10 mouse cellular contexts compared by ENCODE assay signal in genomic region chr5:31081386-31081785, GRCm38 (mm10). TPM values are rescaled to one million over a fixed set of nuclear protein-coding genes. Genes with fewer than 3 reads are reported as not detected.
A peak's percentile ranks its signal among the peaks of the same experiment; 100 is the strongest.
DNase-seq lines count a peak whose midpoint lies in the region; ATAC-seq and TF ChIP-seq lines count a peak whose summit lies in the region.
"Had no signal": no experiment of that assay in that cellular context is flagged by ENCODE, and none has a peak within 500 bp of the region (broad histone marks: within the 10 kb centered on the region; RNA-seq: fewer than 3 reads in every experiment).

No protein-coding gene starts in this region.

- ATAC-seq in erythroblast, adult 5-6 weeks (replicated peaks; ENCODE audit: low FRiP score, poor library complexity, severe bottlenecking), result peak; percentile 81
- peak; percentile 73 for ATAC-seq in megakaryocyte-erythroid progenitor cell, adult 5-6 weeks (replicated peaks; ENCODE audit: low FRiP score, low TSS enrichment, poor library complexity, severe bottlenecking)

- no peaks in the 10 kb centered on the region for H3K36me3 ChIP-seq in kidney, adult 2 months (ENCODE audit: control insufficient read depth, insufficient read depth, low read length)

- TF ChIP-seq POLR2A in kidney, adult 2 months (IDR thresholded peaks at IDR 0.05; ENCODE audit: low read depth, low read length), result no peak

- H3K27ac ChIP-seq in kidney, adult 2 months (ENCODE audit: insufficient read depth, low read depth, low read length), result no peak overlapping the region
- H3K27ac ChIP-seq: liver, embryonic 15.5 days; stomach, embryonic 15.5 days had no signal

- no peaks in the 10 kb centered on the region for H3K4me1 ChIP-seq in kidney, adult 2 months (ENCODE audit: control insufficient read depth, insufficient read depth, low read length)

- no peak overlapping the region for H3K4me3 ChIP-seq in kidney, adult 2 months (ENCODE audit: insufficient read depth, low read depth, low read length)
- H3K4me3 ChIP-seq: liver, embryonic 15.5 days; stomach, embryonic 15.5 days had no signal

- DNase-seq in kidney, adult 2 months, result peak; percentile 47
- DNase-seq in kidney, adult 11 months, result no peak
- peak; percentile 45 for DNase-seq in CD4-positive helper T cell, adult 2 months (ENCODE audit: low read depth, low spot score)
- peak; percentile 57 for DNase-seq in NIH3T3 (ENCODE audit: low read depth)
- no peak for DNase-seq in layer of hippocampus, adult 9-11 months
- no peak for DNase-seq in cerebellum, adult 11-12 months

- no peaks in the 10 kb centered on the region for H3K27me3 ChIP-seq in kidney, adult 2 months (replicated peaks; ENCODE audit: control insufficient read depth, insufficient read depth, low read length)

- TF ChIP-seq CTCF in kidney, adult 2 months (conservative IDR thresholded peaks at IDR 0.05; ENCODE audit: insufficient read depth, insufficient read length, low read depth, low read length), result peak; percentile 77

- 90% methylated on average over 3 of the region's 3 CpGs for WGBS in kidney, adult 2 months

RNA-seq across cellular contexts. Expression of gene Dnajc5g, which starts 24.7 kb away (rescaled TPM):
- polyA plus RNA-seq in kidney, adult 2 months (2012; rRNA removed), result not detected in 2 replicates
- total RNA-seq in erythroblast, adult 5-6 weeks (2015; ENCODE audit: low replicate concordance), result not detected in 2 replicates
- 0.70 TPM in 1 of 2 replicates, not detected in the other for total RNA-seq in erythroblast, adult 5-6 weeks (2017; ENCODE audit: low replicate concordance)
- total RNA-seq in megakaryocyte-erythroid progenitor cell, adult 5-6 weeks (2014; fragmentation: Nextera tagmentation), result not detected in 2 replicates
- total RNA-seq in megakaryocyte-erythroid progenitor cell, adult 5-6 weeks (2017), result not detected in 2 replicates
- polyA plus RNA-seq: liver, embryonic 15.5 days; stomach, embryonic 15.5 days had no signal

RNA-seq across cellular contexts. Expression of gene Slc30a3, which starts 26.7 kb away (rescaled TPM):
- 0.14 and 0.24 TPM in 2 replicates for polyA plus RNA-seq in kidney, adult 2 months (2012; rRNA removed)
- not detected in 2 replicates for total RNA-seq in erythroblast, adult 5-6 weeks (2015; ENCODE audit: low replicate concordance)
- not detected in 2 replicates for total RNA-seq in erythroblast, adult 5-6 weeks (2017; ENCODE audit: low replicate concordance)
- total RNA-seq in megakaryocyte-erythroid progenitor cell, adult 5-6 weeks (2014; fragmentation: Nextera tagmentation), result not detected in 2 replicates
- not detected in 2 replicates for total RNA-seq in megakaryocyte-erythroid progenitor cell, adult 5-6 weeks (2017)

RNA-seq across cellular contexts. Expression of gene Cad, which starts 26.8 kb away (rescaled TPM):
- 12.4 and 14.2 TPM in 2 replicates for polyA plus RNA-seq in kidney, adult 2 months (2012; rRNA removed)
- 6.5 and 16.3 TPM in 2 replicates for total RNA-seq in erythroblast, adult 5-6 weeks (2015; ENCODE audit: low replicate concordance)
- 6.7 and 10.6 TPM in 2 replicates for total RNA-seq in erythroblast, adult 5-6 weeks (2017; ENCODE audit: low replicate concordance)
- total RNA-seq in megakaryocyte-erythroid progenitor cell, adult 5-6 weeks (2014; fragmentation: Nextera tagmentation), result 124 and 224 TPM in 2 replicates
- 39.7 and 65.0 TPM in 2 replicates for total RNA-seq in megakaryocyte-erythroid progenitor cell, adult 5-6 weeks (2017)

RNA-seq across cellular contexts. Expression of gene Slc5a6, which starts 32.7 kb away (rescaled TPM):
- 81.5 and 121 TPM in 2 replicates for polyA plus RNA-seq in kidney, adult 2 months (2012; rRNA removed)
- total RNA-seq in erythroblast, adult 5-6 weeks (2015; ENCODE audit: low replicate concordance), result 0.42 TPM in 1 of 2 replicates, not detected in the other
- total RNA-seq in erythroblast, adult 5-6 weeks (2017; ENCODE audit: low replicate concordance), result 0.98 TPM in 1 of 2 replicates, not detected in the other
- 3.1 and 4.3 TPM in 2 replicates for total RNA-seq in megakaryocyte-erythroid progenitor cell, adult 5-6 weeks (2014; fragmentation: Nextera tagmentation)
- 4.1 and 7.1 TPM in 2 replicates for total RNA-seq in megakaryocyte-erythroid progenitor cell, adult 5-6 weeks (2017)

RNA-seq across cellular contexts. Expression of gene Atraid, which starts 33.3 kb away (rescaled TPM):
- polyA plus RNA-seq in kidney, adult 2 months (2012; rRNA removed), result 295 and 320 TPM in 2 replicates
- total RNA-seq in erythroblast, adult 5-6 weeks (2015; ENCODE audit: low replicate concordance), result 21.3 and 40.5 TPM in 2 replicates
- 22.3 and 26.8 TPM in 2 replicates for total RNA-seq in erythroblast, adult 5-6 weeks (2017; ENCODE audit: low replicate concordance)
- total RNA-seq in megakaryocyte-erythroid progenitor cell, adult 5-6 weeks (2014; fragmentation: Nextera tagmentation), result 27.7 and 51.7 TPM in 2 replicates
- total RNA-seq in megakaryocyte-erythroid progenitor cell, adult 5-6 weeks (2017), result 50.1 and 57.6 TPM in 2 replicates

Comparison
In these comparisons a context has a peak if more than half of its experiments do, and no peak if none do; other contexts are left out.
1. DNase-seq: peak in kidney, adult 2 months (single experiment), CD4-positive helper T cell, adult 2 months (single experiment) and NIH3T3 (single experiment); none in kidney, adult 11 months (single experiment), layer of hippocampus, adult 9-11 months (single experiment) and cerebellum, adult 11-12 months (single experiment).